Mouse (Mus musculus) lung, adult 2 months (tissue): ENCODE measurements at regions not wholly inside any gene's neighbourhood (a gene's known extent, or its start where the extent isn't known, plus 50 kb on each side); places are given as distances from the start of the nearest gene placed in this dataset.
A peak's percentile ranks its signal among the peaks of the same experiment; 100 is the strongest.

Experiments used
- DNase-seq: peaks from one replicate; pipeline ENCODE4 v3.0.0; 2022
- H3K4me1 ChIP-seq: fragments of 200-500 bp; 2 replicates; pipeline ENCODE4 v1.6.1; 2011; ENCODE audit warnings: low read length; ENCODE audit not compliant: control insufficient read depth, insufficient read depth
- H3K4me3 ChIP-seq: fragments of 200-500 bp; replicated peaks from 2 replicates; pipeline ENCODE3; 2011; ENCODE audit warnings: low read depth, mild to moderate bottlenecking, control low read depth, low read length; ENCODE audit errors: extremely low read depth
- CTCF ChIP-seq: fragments of 200-500 bp; IDR thresholded peaks from 2 replicates; pipeline ENCODE4 v1.5.1; 2011; ENCODE audit warnings: mild to moderate bottlenecking, low read length, control low read depth; ENCODE audit not compliant: insufficient read depth
- POLR2A ChIP-seq: fragments of 200-500 bp; IDR thresholded peaks from 2 replicates; pipeline ENCODE4 v1.6.1; 2011; ENCODE audit warnings: low read depth, mild to moderate bottlenecking, control low read depth, low read length, borderline replicate concordance; ENCODE audit errors: extremely low read depth
- WGBS: fragments of 180-500 bp; shearing (Covaris S2); methylation state at CpG from one replicate; pipeline ENCODE4 v1.1.7; 2018; 5-methylcytosine and 5-hydroxymethylcytosine counted together

- 75% methylated on average over 5 of the region's 5 CpGs for WGBS
- TF ChIP-seq CTCF, result no peak
- TF ChIP-seq POLR2A, result no peak
- Histone ChIP-seq H3K4me1 (no peaks in the 10 kb centered on the region), H3K4me3 (no peak overlapping the region)
- no peak for DNase-seq
Measured at GRCm38 (mm10) chr1:105900158-105900557, 90.0 kb upstream of the Zcchc2 start.

GRCm38 (mm10) chr1:105900920-105901319 lies 89.3 kb upstream of the Zcchc2 start:
- H3K4me3 ChIP-seq, result no peak overlapping the region
- no peaks in the 10 kb centered on the region for H3K4me1 ChIP-seq
- 66% methylated on average over 7 of the region's 7 CpGs for WGBS
- DNase-seq, result no peak
- no peak for TF ChIP-seq POLR2A
- no peak for TF ChIP-seq CTCF

GRCm38 (mm10) chr1:105903286-105904115 lies 86.7 kb upstream of the Zcchc2 start:
- no peak for DNase-seq
- TF ChIP-seq POLR2A (no peak), CTCF (no peak)
- H3K4me3 ChIP-seq, result no peak overlapping the region
- WGBS, result 71% methylated on average over 8 of the region's 8 CpGs
- no peaks in the 10 kb centered on the region for H3K4me1 ChIP-seq

- TF ChIP-seq CTCF (peak; percentile 28; the same call in 1 of the 2 replicates), POLR2A (no peak)
- H3K4me3 ChIP-seq, result no peak overlapping the region
- WGBS, result 90% methylated on average over 3 of the region's 3 CpGs
Measured at GRCm38 (mm10) chr1:105904737-105905136, 85.5 kb upstream of the Zcchc2 start.

GRCm38 (mm10) chr1:105905785-105906426 lies 84.3 kb upstream of the Zcchc2 start:
- no peaks in the 10 kb centered on the region for H3K4me1 ChIP-seq
- TF ChIP-seq CTCF, result no peak
- no peak for TF ChIP-seq POLR2A
- H3K4me3 ChIP-seq, result no peak overlapping the region
- no peak for DNase-seq
- WGBS, result 27% methylated on average over 9 of the region's 9 CpGs

More at GRCm38 (mm10) chr1:105904737-105905136, 85.5 kb upstream of the Zcchc2 start:
- no peak for DNase-seq
- no peaks in the 10 kb centered on the region for H3K4me1 ChIP-seq

GRCm38 (mm10) chr1:105906427-105906798 lies 83.8 kb upstream of the Zcchc2 start:
- 19% methylated on average over 2 of the region's 2 CpGs for WGBS
- Histone ChIP-seq H3K4me3 (no peak overlapping the region), H3K4me1 (no peaks in the 10 kb centered on the region)
- DNase-seq, result peak; percentile 21
- no peak for TF ChIP-seq POLR2A
- no peak for TF ChIP-seq CTCF

- no peak for TF ChIP-seq POLR2A
- TF ChIP-seq CTCF, result no peak
- 50% methylated on average over 15 of the region's 15 CpGs for WGBS
- no peak overlapping the region for H3K4me3 ChIP-seq
- no peak for DNase-seq
- H3K4me1 ChIP-seq, result no peaks in the 10 kb centered on the region
Measured at GRCm38 (mm10) chr1:105908029-105908876, 82.0 kb upstream of the Zcchc2 start.

GRCm38 (mm10) chr1:105909121-105909520 lies 81.1 kb upstream of the Zcchc2 start:
- no peak for DNase-seq
- WGBS, result 75% methylated on average over 4 of the region's 4 CpGs

GRCm38 (mm10) chr1:105911714-105912113 lies 78.5 kb upstream of the Zcchc2 start:
- Histone ChIP-seq H3K4me3 (no peak overlapping the region), H3K4me1 (no peaks in the 10 kb centered on the region)
- no peak for DNase-seq
- TF ChIP-seq CTCF, result no peak
- no peak for TF ChIP-seq POLR2A
- 51% methylated on average over 3 of the region's 3 CpGs for WGBS

More at GRCm38 (mm10) chr1:105909121-105909520, 81.1 kb upstream of the Zcchc2 start:
- no peaks in the 10 kb centered on the region for H3K4me1 ChIP-seq
- TF ChIP-seq CTCF (no peak), POLR2A (no peak)
- H3K4me3 ChIP-seq, result no peak overlapping the region
